Mouse (Mus musculus) neural tube, embryonic 15.5 days (tissue): ENCODE results near the gene Ciapin1. TPM values are rescaled to one million over a fixed set of nuclear protein-coding genes. Genes with fewer than 3 reads are reported as not detected.
"Not testable (repeated sequence)": the region's sequence is repeated elsewhere in the genome, so short reads cannot be mapped to it uniquely, and the experiment has no call there.

Source experiments
- ATAC-seq: fragments of 200-750 bp; cut with Nextera tagmentation; 2 replicates; pipeline ENCODE4 v1.8.0; 2017; ENCODE audit warnings: mild to moderate bottlenecking, moderate TSS enrichment, moderate library complexity; ENCODE audit not compliant: low FRiP score
- H3K27ac ChIP-seq: fragments of 300-500 bp; sonication (generic); replicated peaks from 2 replicates; pipeline ENCODE4 v1.5.1; 2015; ENCODE audit warnings: mild to moderate bottlenecking, inconsistent platforms
- H3K27me3 ChIP-seq: fragments of 300-500 bp; sonication (generic); replicated peaks from 2 replicates; pipeline ENCODE4 v1.6.1; 2015; ENCODE audit warnings: inconsistent platforms
- H3K36me3 ChIP-seq: fragments of 300-500 bp; sonication (generic); 2 replicates; pipeline ENCODE4 v1.6.1; 2015; ENCODE audit warnings: inconsistent platforms
- H3K4me1 ChIP-seq: fragments of 300-500 bp; sonication (generic); 2 replicates; pipeline ENCODE4 v1.6.1; 2015; ENCODE audit warnings: inconsistent platforms
- H3K4me2 ChIP-seq: fragments of 300-500 bp; sonication (generic); 2 replicates; pipeline ENCODE4 v1.6.1; 2015; ENCODE audit warnings: inconsistent platforms, mild to moderate bottlenecking, moderate library complexity
- H3K4me3 ChIP-seq: fragments of 300-500 bp; sonication (generic); replicated peaks from 2 replicates; pipeline ENCODE4 v1.5.1; 2015; ENCODE audit warnings: mild to moderate bottlenecking, inconsistent platforms
- H3K9ac ChIP-seq: fragments of 300-500 bp; sonication (generic); replicated peaks from 2 replicates; pipeline ENCODE4 v1.6.1; 2015; ENCODE audit warnings: mild to moderate bottlenecking, inconsistent platforms
- H3K9me3 ChIP-seq: fragments of 300-500 bp; sonication (generic); replicated peaks from 2 replicates; pipeline ENCODE4 v1.6.1; 2016; ENCODE audit warnings: inconsistent platforms
- WGBS: fragments of 180-500 bp; shearing (Covaris S2); methylation state at CpG from one replicate; pipeline ENCODE4 v1.1.7; 2015; ENCODE audit warnings: mixed read lengths; 5-methylcytosine and 5-hydroxymethylcytosine counted together
- polyA plus RNA-seq: library from polyadenylated mRNA; unstranded; fragments of >200 nt; fragmentation: Nextera tagmentation; extraction: Ambion mirVana; gene quantifications from 2 replicates; pipeline ENCODE4 v1.2.1, GENCODE M21; 2015

Gene Ciapin1
- polyA plus RNA-seq, 1 experiment from 2014 or later, result 195 TPM

DNA sequence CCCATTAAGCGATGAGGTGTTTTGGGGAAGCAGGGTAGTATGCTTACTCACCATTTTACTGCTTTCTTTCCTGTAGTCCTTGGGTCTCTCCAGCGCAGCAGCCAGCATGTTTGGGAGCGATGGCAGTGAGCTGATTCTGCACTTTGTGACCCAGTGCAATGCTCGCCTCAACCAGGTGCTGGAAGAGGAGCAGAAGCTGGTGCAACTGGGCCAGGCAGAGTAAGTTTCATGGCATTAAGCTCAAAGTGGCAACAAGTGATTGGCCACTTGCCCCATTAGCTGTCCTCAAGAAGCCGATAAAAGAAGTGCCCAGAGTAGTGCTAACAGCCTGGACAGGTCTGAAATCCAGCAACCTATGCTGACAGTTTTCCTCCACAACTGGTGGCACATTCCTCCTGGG, 11.9 kb upstream of the Ciapin1 start:
- Histone ChIP-seq H3K9me3 (no peaks in the 10 kb centered on the region), H3K4me1 (no peaks in the 10 kb centered on the region), H3K27ac (no peak overlapping the region), H3K36me3 (peaks cover 83% of the 10 kb centered on the region), H3K27me3 (no peaks in the 10 kb centered on the region), H3K4me3 (no peak overlapping the region), H3K4me2 (no peak overlapping the region), H3K9ac (no peak overlapping the region)
- no peak for ATAC-seq
- WGBS, result 94% methylated on average over 5 of the region's 5 CpGs

DNA sequence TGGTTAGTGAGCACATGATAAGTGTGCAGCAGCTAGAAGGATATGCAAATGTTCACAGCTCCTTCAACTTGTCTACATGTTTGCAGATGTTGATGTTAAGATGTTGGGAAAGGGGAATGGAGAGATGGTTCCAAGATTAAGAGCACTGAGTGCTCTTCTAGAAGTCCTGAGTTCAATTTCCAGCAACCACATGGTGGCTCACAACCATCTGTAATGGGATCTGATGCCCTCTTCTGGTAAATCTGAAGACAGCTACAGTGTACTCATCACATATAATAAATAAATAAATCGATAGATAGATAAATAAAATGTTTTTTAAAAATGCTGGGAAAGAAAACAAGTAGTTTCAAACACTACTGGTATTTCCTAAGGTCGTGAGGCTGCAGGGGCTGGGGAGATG, 3.0 kb upstream of the Ciapin1 start:
- peaks cover 25% of the 10 kb centered on the region for H3K36me3 ChIP-seq
- no peak overlapping the region for H3K27ac ChIP-seq
- peaks cover 21% of the 10 kb centered on the region for H3K4me1 ChIP-seq
- 53% methylated on average over 2 of the region's 2 CpGs for WGBS
- no peaks in the 10 kb centered on the region for H3K27me3 ChIP-seq
- no peak overlapping the region for H3K4me2 ChIP-seq
- ATAC-seq, result no peak
- H3K4me3 ChIP-seq, result no peak overlapping the region
- H3K9ac ChIP-seq, result no peak overlapping the region
- H3K9me3 ChIP-seq, result no peaks in the 10 kb centered on the region

DNA sequence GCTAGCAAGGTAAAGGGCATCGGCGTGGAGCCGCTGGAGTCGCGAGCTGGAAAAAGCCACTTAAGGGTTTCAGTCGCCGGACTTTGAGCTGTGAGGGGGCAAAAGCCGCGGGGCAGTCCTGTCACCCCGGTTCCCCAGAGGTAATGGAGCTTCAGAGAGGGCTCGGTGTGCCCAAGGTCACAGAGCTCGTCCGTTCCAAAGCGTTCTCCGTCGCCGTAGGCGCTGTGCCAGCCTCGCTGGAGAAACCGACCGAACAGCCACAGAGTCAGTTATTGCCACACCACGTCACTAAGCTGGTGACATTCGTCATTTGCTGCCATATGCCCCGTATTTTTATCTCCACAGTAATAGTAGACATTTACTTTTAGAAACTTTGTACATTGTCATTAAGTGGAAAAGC, 442 bp upstream of the Ciapin1 start:
- Histone ChIP-seq H3K9ac (peak overlapping the region; percentile 86), H3K27me3 (no peaks in the 10 kb centered on the region), H3K27ac (peak overlapping the region; percentile 96), H3K4me3 (peak overlapping the region; percentile 86), H3K4me2 (peak overlapping the region; percentile 62), H3K4me1 (peaks cover 22% of the 10 kb centered on the region), H3K36me3 (no peaks in the 10 kb centered on the region), H3K9me3 (no peaks in the 10 kb centered on the region)
- peak; percentile 71 for ATAC-seq
- under 1% methylated on average over 24 of the region's 24 CpGs for WGBS

DNA sequence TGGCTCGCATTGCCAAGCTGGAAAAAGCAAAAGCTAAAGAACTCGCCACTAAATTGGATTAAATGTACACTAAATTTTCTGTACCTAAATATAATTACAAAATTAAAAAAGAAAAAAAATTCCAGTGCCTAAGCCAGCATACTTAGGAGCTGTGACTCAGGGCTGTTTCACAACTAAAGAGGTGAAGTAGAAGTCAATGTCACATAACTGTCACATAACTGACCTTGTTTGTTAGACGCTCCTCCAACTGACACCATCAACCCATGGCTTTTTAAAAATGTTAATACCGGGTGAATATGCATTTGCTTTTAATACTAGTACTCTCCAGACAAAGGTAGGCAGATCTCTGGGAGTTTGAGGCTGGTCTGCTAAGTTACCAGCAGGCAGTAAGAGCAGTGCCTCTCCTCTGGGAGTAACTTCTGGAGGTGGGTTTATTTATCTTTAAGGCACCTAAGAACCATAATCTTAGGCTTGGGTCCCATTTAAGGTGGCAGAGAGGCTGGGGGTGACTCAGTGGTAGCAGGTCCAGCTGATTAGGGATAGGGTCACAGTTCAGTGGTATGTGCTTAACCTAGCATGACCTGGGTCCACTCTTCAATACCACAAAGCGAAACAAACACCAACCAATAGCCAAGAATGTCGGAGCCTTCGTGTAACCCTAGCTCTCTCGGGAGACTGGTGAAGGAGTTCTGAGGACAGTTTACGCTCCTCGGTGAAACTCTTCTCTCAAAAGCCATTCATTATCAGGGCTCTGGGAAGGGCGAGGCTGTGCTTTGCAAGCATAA, 1.5 kb downstream of the Ciapin1 start:
- H3K27me3 ChIP-seq, result no peaks in the 10 kb centered on the region
- H3K4me3 ChIP-seq, result peak overlapping the region; percentile 86
- H3K36me3 ChIP-seq, result peaks cover 2% of the 10 kb centered on the region
- peaks cover 27% of the 10 kb centered on the region for H3K4me1 ChIP-seq
- no peak overlapping the region for H3K27ac ChIP-seq
- no peak for ATAC-seq
- H3K9ac ChIP-seq, result peak overlapping the region; percentile 86; the same call in 1 of the 2 replicates
- WGBS, result 81% methylated on average over 11 of the region's 11 CpGs
- H3K4me2 ChIP-seq, result peak overlapping the region; percentile 87
- H3K9me3 ChIP-seq, result no peaks in the 10 kb centered on the region

DNA sequence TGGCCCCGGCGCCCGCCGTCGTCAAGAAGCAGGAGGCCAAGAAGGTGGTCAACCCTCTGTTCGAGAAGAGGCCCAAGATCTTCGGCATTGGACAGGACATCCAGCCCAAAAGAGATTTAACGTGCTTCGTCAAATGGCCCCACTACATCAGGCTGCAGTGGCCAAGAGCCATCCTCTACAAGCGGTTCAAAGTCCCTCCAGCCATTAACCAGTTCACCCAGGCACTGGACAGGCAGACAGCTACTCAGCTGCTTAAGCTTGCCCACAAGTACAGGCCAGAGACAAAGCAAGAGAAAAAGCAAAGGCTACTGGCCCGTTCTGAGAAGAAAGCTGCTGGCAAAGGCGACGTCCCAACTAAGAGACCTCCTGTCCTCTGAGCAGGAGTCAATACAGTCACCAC, 2.4 kb downstream of the Ciapin1 start:
- ATAC-seq, H3K27ac ChIP-seq, H3K9me3 ChIP-seq, H3K4me3 ChIP-seq, H3K36me3 ChIP-seq, H3K4me2 ChIP-seq, H3K27me3 ChIP-seq, H3K9ac ChIP-seq: not testable (repeated sequence)
- 94% methylated on average over 13 of the region's 13 CpGs for WGBS
- H3K4me1 ChIP-seq, result peaks cover 27% of the 10 kb centered on the region

DNA sequence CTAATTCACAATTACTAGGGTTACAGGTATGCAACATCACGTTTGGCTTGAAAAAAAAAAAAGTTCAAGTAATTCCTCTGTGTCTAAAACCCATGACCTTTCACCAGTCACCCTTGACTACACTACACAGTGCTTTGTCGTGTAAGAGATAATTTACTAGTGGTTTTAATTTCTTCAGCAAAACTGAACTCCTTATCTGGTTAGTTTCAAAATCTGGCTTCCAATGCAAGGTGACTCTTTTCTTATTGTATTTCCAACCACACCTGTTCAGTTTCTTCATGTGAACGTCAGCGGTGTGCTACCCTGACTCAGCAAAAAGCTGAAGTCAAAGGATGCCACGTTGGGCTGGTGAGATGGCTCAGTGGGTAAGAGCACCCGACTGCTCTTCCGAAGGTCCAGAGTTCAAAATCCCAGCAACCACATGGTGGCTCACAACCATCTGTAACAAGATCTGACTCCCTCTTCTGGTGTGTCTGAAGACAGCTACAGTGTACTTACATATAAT, 4.2 kb downstream of the Ciapin1 start:
- not testable (repeated sequence) for ATAC-seq, H3K9me3 ChIP-seq, H3K27me3 ChIP-seq, H3K9ac ChIP-seq, H3K4me2 ChIP-seq, H3K27ac ChIP-seq, H3K4me3 ChIP-seq
- WGBS, result 82% methylated on average over 7 of the region's 7 CpGs
- Histone ChIP-seq H3K36me3 (peaks cover 21% of the 10 kb centered on the region), H3K4me1 (peaks cover 23% of the 10 kb centered on the region)

DNA sequence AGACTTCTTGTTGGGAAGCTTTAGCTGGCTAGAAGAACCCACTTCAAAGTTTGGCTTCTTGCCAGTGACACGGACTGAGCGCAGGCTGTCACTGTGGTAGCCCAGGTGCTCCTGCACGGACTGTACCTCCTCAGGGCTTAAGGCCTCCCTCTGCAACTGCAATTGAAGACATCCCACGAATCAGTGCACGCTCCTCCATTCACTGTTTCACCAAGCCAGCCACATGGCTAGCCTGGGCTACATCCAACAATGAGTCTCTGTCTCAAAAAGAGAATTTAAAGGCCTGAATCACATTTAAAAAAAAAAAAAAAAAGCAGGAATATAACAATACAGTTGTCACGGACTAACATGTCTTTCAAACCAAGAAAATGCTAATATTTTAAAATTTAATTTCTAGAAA, 9.9 kb downstream of the Ciapin1 start:
- WGBS, result 89% methylated on average over 6 of the region's 6 CpGs
- H3K36me3 ChIP-seq, result peaks cover 62% of the 10 kb centered on the region

DNA sequence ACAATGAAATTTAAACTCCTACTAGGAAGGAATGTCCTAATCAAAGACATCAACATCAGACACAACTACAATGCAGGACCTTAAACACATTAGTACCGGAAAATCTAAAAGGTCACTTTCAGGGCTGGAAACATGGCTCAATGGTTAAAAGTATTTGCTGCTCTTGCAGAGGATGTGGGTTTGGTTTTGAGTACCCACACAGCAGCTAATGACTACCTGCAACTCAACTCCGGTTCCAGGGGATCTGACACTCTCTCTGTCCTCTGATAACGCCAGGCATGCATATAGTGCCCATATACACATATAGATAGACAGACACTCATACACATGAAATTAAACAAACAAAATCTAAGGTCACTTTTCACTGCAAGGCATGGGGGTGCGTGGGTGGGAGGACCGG, 11.9 kb downstream of the Ciapin1 start:
- Histone ChIP-seq H3K9ac (no peak overlapping the region), H3K27me3 (no peaks in the 10 kb centered on the region), H3K9me3 (no peaks in the 10 kb centered on the region), H3K4me1 (no peaks in the 10 kb centered on the region), H3K4me2 (no peak overlapping the region), H3K36me3 (peaks cover 72% of the 10 kb centered on the region), H3K4me3 (no peak overlapping the region), H3K27ac (no peak overlapping the region)
- no peak for ATAC-seq
- WGBS, result 96% methylated on average over 5 of the region's 5 CpGs

More for the DNA sequence above, 9.9 kb downstream of the Ciapin1 start:
- Histone ChIP-seq H3K9me3 (no peaks in the 10 kb centered on the region), H3K27ac (no peak overlapping the region), H3K4me1 (peaks cover 5% of the 10 kb centered on the region; the same call in 1 of the 2 replicates), H3K4me2 (no peak overlapping the region), H3K27me3 (no peaks in the 10 kb centered on the region), H3K4me3 (no peak overlapping the region), H3K9ac (no peak overlapping the region)
- ATAC-seq, result no peak

DNA sequence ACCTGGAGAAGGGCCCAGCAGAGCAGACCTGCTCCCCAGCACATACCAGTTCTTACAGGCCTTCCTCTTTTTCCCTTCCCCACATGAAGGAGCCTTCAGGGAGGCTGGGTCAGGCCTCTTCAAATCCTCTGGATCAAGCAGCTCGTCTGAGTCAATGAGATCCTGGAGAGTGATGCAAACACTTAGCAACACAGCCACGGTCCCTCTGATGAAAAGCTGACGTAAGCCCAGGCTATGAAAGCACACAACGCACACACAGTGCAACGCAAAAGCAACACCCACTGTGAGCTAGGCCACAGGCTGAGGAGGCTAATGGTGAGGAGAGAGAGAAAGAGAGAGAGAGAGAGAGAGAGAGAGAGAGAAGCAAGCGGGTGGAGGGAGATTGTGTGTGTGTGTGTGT, 13.0 kb downstream of the Ciapin1 start:
- H3K36me3 ChIP-seq, result peaks cover 76% of the 10 kb centered on the region

DNA sequence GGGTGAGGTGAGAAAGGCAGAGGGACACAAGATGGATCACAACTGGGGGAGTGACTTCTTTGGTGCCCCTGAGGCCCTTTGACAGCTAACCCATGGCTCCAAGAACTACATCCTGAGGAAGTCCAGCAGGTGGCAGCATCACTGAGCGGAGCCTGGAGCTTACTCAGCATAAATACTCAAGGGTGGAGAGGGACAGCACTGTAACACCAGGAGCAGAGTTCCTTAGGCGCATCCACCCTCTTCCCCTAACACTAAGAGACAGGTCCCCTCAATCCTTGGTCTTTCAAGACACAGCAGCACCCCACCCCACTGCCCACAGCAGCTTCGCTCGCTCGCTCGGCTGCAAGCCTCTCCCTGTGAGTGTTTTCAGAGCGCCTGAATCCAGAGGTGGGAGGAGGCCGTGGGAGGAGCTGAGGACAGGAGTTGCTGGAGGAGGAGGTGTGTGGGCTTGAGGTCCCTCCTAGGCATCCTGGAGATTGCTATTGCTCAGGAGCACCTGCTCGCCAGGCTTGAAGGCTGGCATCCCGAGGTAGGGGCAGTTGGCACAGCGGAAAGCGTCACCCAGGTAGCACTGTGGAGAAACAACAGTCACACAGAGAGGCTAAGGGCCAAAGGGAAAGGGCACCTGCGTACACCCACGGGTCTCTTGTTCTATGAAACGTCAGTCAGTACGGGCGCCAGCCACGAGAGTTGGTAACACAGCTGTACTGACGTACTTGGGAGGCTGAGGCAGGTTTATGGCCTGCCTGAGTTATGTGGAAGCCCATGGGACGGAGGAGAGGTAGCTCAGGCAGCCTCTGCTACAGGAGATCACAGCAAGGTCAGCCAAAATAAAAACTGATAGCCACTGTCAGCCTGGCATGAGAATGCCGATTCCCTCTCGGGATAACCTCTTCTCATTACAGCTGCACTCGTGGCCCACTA, 15.3 kb downstream of the Ciapin1 start:
- no peak overlapping the region for H3K27ac ChIP-seq
- H3K4me1 ChIP-seq, result no peaks in the 10 kb centered on the region
- no peak overlapping the region for H3K4me2 ChIP-seq
- no peak overlapping the region for H3K9ac ChIP-seq
- peak; percentile 45; the same call in 1 of the 2 replicates for ATAC-seq
- WGBS, result 77% methylated on average over 23 of the region's 23 CpGs
- H3K4me3 ChIP-seq, result no peak overlapping the region
- H3K27me3 ChIP-seq, result no peaks in the 10 kb centered on the region
- no peaks in the 10 kb centered on the region for H3K9me3 ChIP-seq
- H3K36me3 ChIP-seq, result peaks cover 71% of the 10 kb centered on the region

More for the DNA sequence above, 13.0 kb downstream of the Ciapin1 start:
- Histone ChIP-seq H3K27ac (no peak overlapping the region), H3K27me3 (no peaks in the 10 kb centered on the region), H3K9me3 (no peaks in the 10 kb centered on the region), H3K9ac (0 out of 2 replicates have a peak overlapping the region, but pooled peaks have one; percentile 17), H3K4me1 (no peaks in the 10 kb centered on the region), H3K4me2 (no peak overlapping the region), H3K4me3 (no peak overlapping the region)
- 89% methylated on average over 6 of the region's 6 CpGs for WGBS
- ATAC-seq, result no peak

DNA sequence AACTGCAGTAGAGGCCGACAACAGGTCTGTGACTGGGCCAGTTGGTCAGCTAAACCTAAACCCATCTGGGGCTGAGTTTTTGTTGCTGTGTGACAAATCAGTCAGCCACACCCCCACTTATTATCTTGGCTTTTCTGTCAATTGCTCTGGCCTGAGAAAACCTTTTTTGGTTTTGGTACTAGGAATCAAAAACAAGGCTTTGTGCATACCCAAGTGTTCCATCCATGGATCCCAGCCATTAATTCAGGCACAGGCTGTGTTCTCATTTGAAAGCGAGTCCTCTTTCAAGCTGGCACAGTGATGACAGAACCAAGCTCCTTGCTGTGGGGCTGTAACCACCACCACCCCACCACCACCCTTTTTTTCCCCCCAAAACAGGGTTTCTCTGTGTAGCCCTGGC, 16.8 kb downstream of the Ciapin1 start:
- WGBS, result 85% methylated on average over 2 of the region's 2 CpGs
- peaks cover 59% of the 10 kb centered on the region for H3K36me3 ChIP-seq
- H3K4me3 ChIP-seq, result no peak overlapping the region
- H3K9ac ChIP-seq, result no peak overlapping the region
- no peak for ATAC-seq
- H3K4me1 ChIP-seq, result no peaks in the 10 kb centered on the region
- H3K9me3 ChIP-seq, result no peaks in the 10 kb centered on the region
- H3K27ac ChIP-seq, result no peak overlapping the region
- no peak overlapping the region for H3K4me2 ChIP-seq
- H3K27me3 ChIP-seq, result no peaks in the 10 kb centered on the region
